Mouse (Mus musculus) G1E (cell line): ENCODE data around the gene Resp18.

Experiments used
- CTCF ChIP-seq: IDR thresholded peaks from 2 replicates; pipeline ENCODE4 v1.5.1; 2012; ENCODE audit warnings: low read depth, low read length, inconsistent platforms, mixed read lengths
- GATA1 ChIP-seq: IDR thresholded peaks from 2 replicates; pipeline ENCODE4 v1.6.1; 2012; ENCODE audit warnings: borderline replicate concordance, low read length, inconsistent platforms, mixed read lengths
- GATA2 ChIP-seq: IDR thresholded peaks from 2 replicates; pipeline ENCODE4 v1.6.1; 2012; ENCODE audit warnings: low read depth, low read length, inconsistent platforms, borderline replicate concordance
- POLR2AphosphoS5 ChIP-seq: IDR thresholded peaks from 2 replicates; pipeline ENCODE4 v1.6.1; 2012; ENCODE audit warnings: low read depth, low read length, inconsistent platforms; ENCODE audit not compliant: insufficient replicate concordance
- TAL1 ChIP-seq: conservative IDR thresholded peaks from 2 replicates; pipeline ENCODE4 v1.6.1; 2012; ENCODE audit warnings: low read depth, low read length, inconsistent platforms, mixed read lengths

DNA sequence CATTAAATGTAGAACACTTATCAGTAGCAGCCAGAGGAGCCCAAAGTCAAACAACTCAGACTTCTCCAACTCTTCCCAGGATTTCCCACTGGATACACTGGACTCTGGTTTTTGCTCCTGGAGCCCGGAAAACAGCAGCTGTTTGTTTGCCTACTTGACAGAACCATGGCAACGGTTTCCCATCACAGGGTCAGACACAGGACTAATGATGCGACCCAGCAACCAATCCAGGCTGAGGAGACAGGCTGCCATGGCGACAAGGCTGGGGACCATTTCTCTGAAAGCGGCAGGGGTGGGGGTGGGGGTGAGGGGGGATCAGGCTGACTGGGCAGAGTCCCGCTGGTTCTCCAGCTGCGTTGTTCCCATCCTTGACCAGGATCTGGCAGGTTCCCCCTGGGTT lies 11.2 kb upstream of the Resp18 start:
- TF ChIP-seq CTCF = no peak
- TF ChIP-seq TAL1 = no peak
- no peak for TF ChIP-seq GATA1
- TF ChIP-seq POLR2AphosphoS5 = no peak
- no peak for TF ChIP-seq GATA2
